Mouse (Mus musculus) layer of hippocampus, postnatal 36 days (tissue): ENCODE results near the gene Met. TPM values are rescaled to one million over a fixed set of nuclear protein-coding genes. Genes with fewer than 3 reads are reported as not detected.

Experiments used
- DNase-seq, 2 experiments: peaks; one replicate each; pipeline ENCODE4 v3.0.0; 2022
- total RNA-seq, 2 experiments: library from RNA; stranded (reverse); gene quantifications; 2 replicates each; pipeline ENCODE4 v1.2.3; 2021

Met gene
- total RNA-seq, 2 experiments from 2014 or later: 3.3 to 3.6 TPM

DNA sequence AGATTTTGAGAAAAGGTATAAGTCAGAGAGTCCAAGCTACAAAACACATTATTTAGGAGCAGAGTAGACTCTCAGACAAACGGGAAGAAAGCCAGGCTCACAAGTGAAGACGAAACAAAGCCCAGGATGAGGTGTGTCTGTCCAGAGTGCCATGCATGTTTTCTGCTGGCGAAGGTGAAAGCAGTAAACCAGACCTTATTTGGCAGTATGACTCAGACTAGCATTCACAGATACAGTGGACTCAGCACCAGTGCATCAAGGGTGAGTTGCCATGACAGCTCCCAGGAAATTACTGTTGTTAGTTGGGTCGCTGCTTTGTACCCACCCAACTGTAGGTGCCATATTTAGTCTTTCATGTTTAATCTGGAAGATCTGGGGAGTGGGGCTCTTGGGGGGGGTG lies 149.1 kb downstream of the Met start:
- DNase-seq: no peak

GRCm38 (mm10) chr6:17620823-17621222 lies 157.2 kb downstream of the Met start:
- DNase-seq: no peak

GRCm38 (mm10) chr6:17621436-17621835 lies 157.8 kb downstream of the Met start:
- no peak for DNase-seq

Other genes with a start within 250 kb of the Met start
- 10 to 100 TPM; 19.9 to 23.3 TPM for gene Cav2, start 182.6 kb upstream of the Met start, total RNA-seq
- 10 to 100 TPM; 18.7 to 24.5 TPM for gene Cav1, start 157.5 kb upstream of the Met start, total RNA-seq
- 100 to 1,000 TPM; 299 to 316 TPM for gene Capza2, start 172.4 kb downstream of the Met start, total RNA-seq
- 10 to 100 TPM; 48.0 to 52.5 TPM for gene St7, start 229.1 kb downstream of the Met start, total RNA-seq